Mouse (Mus musculus): ENCODE measurements around the gene Gm9945.

Gene Gm9945

DNA sequence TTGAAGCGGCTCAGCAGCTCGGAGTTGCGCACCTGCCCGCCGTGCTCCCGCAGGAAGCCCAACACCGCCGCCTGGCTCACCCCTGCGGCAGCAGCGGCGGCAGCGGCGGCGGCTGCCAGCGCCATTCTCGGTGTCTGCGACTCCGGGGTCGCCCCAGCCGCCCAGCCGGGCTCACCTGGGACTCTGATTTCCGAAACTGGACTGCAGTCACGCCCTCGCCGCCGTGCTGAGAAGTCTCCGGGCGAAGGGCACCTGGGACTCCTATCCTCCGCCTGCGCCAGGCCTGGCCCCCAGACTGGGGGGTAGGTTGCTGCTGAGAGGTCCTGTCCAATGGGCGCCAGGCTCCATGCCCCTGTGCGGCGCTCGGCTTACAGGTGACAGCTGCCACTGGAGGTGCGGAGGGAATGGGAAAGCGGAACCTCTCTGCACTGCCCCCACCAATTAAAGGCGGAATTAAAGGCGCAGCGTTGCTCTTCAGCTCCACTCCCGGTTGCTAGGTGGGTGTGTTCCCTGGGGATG, at the start of gene Gm9945, which contains the start of gene Sowaha:
TSS of gene Gm9945 (plus strand) at position 384 of the 519 bp plus-strand sequence.
TSS of gene Sowaha (minus strand) at position 492 of the 519 bp plus-strand sequence.
- no peak for DNase-seq (ENCODE audit: extremely low read depth, low read depth)

DNA sequence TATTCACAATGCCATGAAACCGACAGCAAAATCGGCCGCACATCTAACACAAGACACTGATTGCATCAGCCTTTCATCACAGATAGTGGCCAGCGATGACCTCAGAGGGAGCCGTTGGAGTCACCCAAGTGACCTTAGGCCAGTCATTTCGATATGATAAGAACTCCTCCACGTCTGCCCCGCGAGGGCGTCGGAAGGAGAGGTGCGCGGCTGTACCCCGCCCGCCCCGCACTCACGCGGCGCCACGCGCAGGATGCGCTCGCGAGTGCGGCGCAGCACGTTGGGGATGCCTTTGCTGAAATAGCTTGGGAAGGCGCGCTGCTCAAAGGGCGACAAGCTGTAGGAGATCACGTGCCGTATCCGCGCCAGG, 49.7 kb upstream of the Gm9945 start:
- DNase-seq (ENCODE audit: extremely low read depth, low read depth), result no peak

DNA sequence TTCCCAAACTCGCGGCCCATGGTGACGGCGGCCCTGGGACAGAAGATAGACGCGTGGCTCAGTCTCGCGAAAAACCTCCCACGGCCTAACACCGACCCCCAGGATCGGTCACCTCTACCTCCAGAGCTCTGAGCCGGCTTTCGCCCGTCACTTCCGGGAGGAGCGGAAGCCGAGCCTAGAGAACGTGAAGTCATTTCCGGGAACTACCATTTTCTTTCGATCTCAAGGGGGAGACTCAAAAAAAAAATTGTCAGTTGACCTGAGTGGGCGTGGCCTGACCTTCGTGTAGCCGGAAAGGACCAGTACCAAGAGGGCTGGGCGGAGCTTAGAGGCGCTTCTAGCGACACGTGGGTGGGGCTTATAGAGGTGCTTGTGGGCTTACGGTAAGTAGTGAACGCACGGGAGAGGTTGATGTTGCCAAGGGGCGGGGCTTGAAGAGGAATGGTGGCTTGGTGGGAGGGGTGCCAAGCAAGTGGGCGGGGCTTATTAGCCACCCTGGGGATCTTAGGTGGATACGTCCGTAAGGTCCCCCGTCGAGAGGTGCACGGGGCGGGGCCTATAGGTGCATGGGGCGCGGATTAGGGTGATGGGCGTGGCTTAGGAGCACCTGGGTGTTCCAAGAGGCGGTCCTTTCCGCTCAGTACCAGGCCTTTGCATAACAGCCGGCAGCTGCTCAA, 49.2 kb upstream of the Gm9945 start, which contains the start of the genes Uqcrq and Gdf9:
TSS of gene Uqcrq (minus strand) at position 162 of the 677 bp plus-strand sequence.
TSS of gene Gdf9 (plus strand) at position 354 of the 677 bp plus-strand sequence.
- peak; percentile 100 for DNase-seq (ENCODE audit: extremely low read depth, low read depth)

DNA sequence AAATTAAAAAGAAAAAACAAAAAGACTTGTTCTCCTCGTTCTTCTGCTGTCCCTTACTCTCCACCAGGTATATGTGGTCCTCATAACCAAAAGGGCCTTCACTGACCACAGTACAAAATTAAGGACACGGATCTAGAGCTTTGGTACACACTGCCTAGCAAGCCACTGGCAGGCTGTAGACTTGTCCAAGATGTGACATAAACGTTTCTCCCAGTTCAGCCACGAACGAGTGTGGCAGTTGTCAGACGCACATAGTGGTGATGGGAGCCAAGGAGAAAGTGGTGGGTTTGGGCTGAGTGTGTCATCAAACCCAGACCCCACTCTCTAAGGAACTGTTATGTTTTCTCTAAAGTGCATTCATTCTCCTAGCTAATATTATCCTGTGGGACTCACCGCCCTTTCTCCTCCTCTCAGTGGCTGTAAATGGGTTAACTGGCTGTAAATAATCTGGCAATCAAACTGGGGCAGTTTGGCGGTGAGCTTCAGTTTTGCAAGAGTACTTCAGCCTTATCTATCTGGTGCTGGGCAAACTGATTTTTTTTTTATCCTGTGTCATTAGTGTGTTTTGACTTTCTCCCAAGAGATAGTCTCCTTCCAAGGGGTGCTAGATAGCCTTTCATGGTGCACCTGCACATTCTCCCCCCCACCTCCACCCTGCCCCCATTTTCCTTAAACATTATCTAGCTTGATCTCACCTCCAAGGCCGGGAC, 48.5 kb upstream of the Gm9945 start:
- no peak for DNase-seq (ENCODE audit: extremely low read depth, low read depth)

DNA sequence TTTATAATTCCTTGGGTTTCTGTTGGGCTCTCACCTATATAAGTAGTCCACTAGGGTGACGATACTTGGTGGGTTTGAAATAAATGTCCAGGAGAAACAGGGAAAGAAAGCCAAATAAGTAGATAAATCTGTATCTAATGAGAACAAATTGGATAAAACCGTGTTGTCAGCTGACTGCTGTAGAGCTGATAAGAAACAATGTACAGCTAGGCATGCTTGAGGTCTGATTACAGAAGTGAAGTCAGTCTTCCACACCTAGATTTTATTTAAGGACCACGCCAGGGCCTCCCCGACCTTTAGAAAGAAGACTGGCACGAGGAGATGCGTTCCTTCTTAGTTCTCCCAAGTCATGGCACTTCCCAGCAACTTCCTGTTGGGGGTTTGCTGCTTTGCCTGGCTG, 46.9 kb upstream of the Gm9945 start:
- DNase-seq (ENCODE audit: extremely low read depth, low read depth), result no peak

DNA sequence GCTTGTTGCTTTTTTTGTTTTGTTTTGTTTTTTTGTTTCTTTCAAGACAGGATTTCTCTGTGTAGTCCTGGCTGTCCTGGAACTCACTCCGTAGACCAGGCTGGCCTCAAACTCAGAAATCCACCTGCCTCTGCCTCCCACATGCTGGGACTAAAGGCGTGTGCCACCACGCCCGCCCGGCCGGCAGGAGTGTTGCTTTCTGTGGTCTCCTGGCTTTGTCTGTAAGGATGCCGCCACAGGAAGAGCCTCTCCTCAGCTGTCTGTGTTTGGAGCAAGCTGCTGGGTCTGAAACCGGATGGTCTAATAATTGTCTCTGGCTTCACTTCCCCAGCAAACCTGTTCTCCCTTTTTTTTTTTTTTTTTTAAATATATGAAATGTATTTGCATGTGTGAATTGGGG, 44.5 kb upstream of the Gm9945 start:
- DNase-seq (ENCODE audit: extremely low read depth, low read depth), result no peak

DNA sequence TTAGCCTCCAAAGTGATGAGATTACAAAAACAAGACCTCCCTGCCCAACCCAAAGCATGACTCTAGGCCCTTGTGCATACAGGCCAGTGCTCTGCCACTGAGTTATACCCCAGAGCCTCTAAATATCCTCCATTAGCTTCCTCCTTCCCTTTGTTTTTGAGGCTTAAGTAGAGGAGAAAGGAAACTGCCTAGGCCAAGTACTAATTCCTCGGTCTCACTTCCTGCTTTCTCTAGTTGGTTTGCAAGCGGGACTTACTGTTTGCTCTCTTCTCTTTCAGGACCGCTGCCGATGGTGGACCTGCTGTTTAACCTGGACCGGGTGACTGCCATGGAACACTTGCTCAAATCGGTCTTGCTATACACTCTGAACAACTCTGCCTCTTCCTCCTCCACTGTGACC, 43.6 kb upstream of the Gm9945 start:
- no peak for DNase-seq (ENCODE audit: extremely low read depth, low read depth)

DNA sequence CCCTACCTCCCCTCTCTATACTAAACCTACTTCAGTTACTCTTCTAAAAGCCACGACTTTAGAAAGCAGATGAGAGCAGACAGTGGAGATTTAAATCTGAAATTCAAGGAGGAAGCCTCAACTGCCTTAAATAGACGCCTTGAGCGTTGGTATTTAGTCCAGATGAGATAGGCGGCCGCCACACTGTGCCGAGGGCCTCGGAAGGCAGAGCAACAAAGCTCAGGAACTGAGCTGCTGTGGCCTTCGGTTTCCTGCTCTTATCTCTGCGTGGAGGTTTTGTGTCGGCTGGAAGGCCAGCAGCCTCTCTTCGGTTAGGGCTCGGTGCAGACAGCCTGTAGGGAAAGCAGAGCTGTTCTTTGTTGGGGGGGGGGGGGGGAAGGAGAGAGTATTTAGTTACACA, 38.0 kb upstream of the Gm9945 start:
- peak; percentile 36 for DNase-seq (ENCODE audit: extremely low read depth, low read depth)

DNA sequence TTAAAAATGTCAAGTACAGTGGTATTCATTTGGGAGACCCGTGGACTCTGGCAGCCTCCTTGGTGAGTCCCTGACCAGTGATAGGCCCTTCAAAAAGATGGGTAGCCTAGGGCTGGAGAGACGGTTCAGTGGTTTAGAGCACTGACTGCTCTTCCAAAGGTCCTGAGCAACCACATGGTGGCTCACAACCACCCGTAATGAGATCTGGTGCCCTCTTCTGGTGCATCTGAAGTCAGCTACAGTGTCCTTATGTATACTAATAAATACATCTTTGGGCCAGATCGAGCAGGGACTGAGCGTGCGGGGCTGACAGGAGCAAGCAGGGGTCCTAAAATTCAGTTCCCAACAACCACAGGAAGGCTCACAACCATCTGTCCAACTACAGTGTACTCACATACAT, 36.1 kb upstream of the Gm9945 start:
- peak; percentile 39 for DNase-seq (ENCODE audit: extremely low read depth, low read depth)

DNA sequence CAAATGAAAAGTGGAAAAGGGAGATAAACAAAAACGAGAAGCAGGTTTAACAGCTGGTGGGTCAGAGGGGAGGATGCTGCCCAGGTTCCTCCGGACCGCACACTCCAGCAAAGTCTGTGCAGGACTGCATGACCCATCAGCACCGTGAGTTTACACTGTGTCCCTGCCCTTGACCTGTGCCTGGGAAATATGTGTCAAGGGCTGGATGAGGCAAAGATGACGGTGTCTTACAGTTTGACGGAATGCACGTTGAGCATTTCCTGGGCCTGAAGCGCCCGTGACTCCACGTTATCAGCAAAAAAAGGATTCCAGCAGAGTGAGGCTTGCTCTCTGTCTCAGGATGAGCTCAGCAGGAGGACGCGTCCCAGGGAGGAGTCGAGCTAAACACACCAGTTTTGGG, 34.4 kb upstream of the Gm9945 start:
- no peak for DNase-seq (ENCODE audit: extremely low read depth, low read depth)

DNA sequence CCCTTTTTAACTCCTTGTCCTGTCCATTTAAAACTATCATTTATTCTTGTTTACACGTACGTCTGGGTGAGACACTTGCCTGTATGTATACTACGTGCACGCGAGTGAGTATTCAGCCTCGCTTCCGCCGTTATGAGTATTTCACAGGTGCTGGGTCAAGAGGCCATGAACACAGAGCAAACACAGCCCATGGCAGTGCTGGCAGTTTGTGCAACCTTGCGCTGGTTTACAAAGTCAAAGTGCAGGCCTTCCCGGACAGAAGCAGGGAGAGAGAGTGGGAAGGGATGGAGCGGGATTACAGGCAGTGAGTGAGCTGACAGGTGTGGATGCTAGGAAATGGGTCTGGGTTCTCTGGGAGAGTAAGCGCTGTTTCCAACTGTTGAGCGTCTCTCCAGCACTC, 33.8 kb upstream of the Gm9945 start:
- no peak for DNase-seq (ENCODE audit: extremely low read depth, low read depth)

DNA sequence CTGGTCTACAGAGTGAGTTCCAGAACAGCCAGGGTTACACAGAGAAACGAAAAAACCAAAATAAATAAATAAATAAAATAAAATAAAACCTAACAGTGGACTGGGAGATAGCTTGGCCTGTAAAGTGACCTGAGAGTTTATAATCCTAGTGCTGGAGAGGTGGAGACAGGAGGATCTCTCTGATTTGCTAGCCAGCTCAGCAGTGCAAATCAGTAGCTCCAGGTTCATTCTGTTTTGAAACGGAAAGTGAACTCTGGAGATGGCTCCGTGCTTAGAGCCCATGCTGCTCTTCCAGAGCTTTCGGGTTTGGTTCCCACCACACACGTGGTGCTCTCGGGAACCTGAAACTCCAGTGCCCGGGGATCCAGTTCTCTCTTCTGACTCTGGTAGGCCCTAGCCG, 32.0 kb upstream of the Gm9945 start:
- DNase-seq (ENCODE audit: extremely low read depth, low read depth), result no peak

DNA sequence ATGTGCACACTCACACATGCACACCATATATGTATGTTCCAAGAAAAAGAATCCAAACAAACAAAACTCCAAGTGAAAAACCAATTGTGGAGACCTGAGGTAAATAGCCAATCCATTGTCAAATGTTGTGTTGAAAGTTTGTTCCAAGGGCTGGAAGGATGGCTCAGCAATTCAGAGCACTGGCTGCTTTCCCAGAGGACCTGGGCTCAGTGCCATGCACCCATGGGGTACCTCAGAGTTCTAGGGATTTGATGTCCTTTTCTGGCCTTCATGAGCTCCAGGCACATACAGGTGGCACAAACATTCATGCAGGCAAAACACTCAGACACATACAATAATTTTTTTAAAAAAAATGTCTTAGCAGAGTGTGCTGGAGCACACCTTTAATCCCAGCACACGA, 31.4 kb upstream of the Gm9945 start:
- DNase-seq (ENCODE audit: extremely low read depth, low read depth), result no peak

DNA sequence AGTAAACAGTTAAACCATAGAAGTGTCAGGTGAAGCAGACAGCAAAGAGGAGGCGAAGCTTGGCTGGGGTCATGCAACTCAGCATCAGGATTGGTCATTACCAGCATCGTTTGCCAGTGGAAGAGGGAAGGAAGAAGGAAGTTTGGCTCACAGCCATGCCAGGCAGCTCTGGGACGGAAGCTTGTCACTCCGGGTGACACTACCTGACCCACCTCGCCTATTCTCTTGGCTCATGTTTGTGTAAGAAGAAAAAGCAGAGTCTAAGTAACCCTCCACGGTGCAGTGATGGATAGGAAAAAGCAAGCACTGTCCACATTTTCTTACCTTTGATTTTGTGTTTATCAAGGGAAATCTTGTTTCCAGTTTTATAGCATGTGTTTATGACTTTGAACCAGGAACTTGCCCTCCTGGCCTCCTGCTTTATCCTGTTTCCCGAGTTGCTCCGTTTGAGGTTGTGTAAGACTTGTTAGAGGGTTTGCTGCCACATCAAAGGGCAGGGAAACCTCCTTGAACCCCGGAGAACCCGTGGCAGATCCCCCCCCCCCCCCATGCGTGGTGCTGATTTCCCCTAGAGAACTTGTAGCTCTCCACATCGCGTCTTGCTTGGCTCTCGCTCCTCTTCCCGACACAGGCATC, 29.8 kb upstream of the Gm9945 start:
- DNase-seq (ENCODE audit: extremely low read depth, low read depth), result no peak

DNA sequence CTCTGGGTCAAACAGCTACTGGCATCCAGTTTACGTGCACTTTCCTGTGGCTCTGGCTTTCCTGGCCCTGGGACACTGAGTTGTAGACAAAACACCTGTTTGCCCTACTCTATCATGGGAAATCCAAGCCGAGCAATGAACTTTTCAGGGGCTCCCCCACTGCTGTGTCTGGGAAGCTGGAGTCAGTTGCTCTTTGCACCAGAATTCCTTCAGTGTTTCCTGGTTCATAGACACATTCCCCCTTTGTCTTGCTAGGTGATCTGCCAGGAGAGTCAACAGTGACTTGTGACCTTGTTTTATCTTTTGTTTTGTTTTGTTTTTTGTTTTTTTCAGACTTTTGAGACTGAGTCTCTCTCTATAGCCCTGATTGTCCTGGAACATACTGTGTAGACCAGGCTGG, 28.6 kb upstream of the Gm9945 start:
- no peak for DNase-seq (ENCODE audit: extremely low read depth, low read depth)

DNA sequence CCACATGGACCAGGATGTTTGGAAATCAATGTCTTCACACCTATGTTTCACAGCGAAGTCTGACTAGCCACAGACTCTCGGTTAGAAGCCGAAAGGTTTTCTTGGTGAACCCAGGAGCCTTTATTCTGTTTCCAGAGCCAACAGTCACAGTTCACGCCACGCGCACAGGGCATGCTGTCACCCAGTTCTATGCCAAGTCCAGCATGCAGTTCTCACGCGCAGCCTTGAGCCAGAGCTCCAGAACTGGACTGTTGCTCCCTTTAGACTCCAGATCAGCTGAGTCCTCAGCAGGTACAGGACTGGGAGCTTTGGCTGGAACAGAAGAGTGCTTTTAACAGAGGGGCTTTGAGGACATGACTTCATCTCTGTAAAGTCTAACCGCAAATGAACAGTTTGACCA, 27.6 kb upstream of the Gm9945 start:
- DNase-seq (ENCODE audit: extremely low read depth, low read depth), result no peak

DNA sequence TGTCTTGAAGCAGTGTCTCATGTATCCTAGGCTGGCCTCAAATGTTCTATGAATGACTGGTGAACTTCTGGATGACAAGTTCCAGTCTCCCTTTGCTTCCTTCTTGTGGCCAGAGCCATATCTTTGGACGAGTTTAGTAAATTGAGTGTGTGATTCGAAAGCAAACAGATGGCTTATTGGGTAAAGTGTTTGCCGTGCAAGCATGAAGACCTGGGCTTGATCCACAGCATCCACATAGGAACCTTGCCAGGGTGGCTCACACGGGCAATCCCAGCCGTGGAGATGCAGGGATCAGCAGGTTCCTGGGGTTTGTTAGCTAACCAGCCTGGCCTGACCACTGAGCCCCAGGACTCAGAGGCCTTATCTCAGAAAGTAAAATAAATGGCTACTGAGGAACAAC, 26.9 kb upstream of the Gm9945 start:
- DNase-seq (ENCODE audit: extremely low read depth, low read depth), result no peak

DNA sequence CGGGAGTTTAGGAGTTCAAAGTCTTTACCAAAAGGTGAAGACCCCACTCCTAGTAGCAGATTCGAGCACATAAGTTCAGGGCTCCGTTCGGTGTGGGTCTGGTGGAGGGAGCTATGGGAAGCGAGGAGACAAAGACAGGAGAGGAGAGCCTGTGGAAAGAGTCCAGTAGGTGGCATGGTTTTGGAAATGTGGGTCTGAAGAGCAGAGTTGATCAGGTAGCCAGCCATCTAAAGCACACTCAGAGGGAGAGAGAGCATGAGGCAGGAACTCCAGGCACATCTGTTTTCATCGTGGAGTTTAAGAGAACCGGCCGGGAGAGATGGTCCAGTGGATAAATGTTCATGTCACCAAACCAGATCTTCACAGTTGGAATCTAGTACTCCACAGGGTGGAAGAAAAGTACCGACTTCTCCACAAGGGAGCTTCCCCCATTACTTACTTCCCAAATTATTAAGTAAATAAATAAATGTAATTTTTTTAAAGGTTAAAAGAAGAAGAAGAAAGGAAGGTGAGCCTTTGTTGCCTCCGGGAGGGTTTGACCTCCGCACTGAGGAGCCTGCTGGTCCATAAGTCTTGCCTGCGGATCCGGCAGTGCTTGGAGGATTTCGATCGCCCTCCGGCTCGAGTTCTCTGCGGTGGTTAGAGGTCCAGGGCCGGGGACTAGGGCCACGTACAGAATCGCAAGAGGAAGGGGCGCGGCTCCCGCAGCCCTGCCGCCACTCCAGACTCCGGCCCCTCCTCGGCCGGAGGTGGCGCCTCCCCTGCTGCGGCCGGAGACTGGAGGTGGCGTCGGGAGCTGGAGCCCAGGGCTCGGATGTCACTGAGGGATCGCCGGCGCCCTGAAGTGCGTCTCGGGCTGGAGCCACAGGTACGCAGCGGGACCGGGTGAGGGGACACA, 23.2 kb upstream of the Gm9945 start, which contains the start of the genes Gm10447 and Shroom1:
TSS of gene Gm10447 (minus strand) at position 637 of the 898 bp plus-strand sequence.
TSS of gene Shroom1 (plus strand) at position 732 of the 898 bp plus-strand sequence.
- DNase-seq (ENCODE audit: extremely low read depth, low read depth), result no peak

DNA sequence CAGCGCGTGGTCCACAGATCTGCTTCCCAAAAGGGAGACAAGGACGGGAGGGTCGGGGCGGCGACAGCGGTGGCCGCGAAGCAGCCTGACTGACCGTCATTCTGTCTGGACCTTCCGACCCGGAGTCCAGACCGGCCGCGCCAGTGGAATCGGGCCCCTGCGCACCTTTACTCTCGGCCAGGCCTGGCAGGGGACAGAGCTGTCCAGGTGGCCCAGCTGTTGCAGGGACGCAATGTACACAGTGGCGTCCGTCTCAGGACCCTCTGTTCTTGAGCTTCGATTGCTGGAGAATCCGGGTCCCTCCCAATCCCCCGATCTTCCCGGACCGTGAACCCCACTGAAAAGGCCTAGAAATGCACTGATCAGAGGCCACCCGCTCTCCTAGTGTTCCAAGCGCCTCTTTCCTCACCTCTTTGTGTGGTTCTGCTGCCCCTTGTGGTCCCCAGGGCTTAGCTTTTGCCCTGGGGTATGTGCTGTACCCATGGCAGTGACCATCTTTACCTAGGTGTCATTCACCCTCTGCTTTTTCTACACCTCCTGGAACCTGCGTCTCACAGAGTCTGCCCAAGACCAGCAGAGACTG, 22.5 kb upstream of the Gm9945 start:
- no peak for DNase-seq (ENCODE audit: extremely low read depth, low read depth)

DNA sequence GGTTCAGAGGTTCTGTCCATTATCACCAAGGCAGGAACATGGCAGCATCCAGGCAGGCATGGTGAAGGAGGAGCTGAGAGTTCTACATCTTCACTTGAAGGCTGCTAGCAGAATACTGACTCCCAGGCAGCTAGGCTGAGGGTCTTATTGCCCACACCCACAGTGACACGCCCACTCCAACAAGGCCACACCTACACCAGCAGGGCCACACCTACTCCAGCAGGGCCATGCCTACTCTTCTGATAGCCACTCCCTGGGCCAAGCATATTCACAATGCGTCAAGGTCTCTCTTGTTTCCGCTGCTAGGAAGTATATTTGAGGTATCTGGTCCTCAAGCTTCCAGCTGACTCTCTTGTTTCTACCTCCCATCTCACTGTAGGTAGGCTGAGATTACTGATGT, 21.0 kb upstream of the Gm9945 start:
- no peak for DNase-seq (ENCODE audit: extremely low read depth, low read depth)

DNA sequence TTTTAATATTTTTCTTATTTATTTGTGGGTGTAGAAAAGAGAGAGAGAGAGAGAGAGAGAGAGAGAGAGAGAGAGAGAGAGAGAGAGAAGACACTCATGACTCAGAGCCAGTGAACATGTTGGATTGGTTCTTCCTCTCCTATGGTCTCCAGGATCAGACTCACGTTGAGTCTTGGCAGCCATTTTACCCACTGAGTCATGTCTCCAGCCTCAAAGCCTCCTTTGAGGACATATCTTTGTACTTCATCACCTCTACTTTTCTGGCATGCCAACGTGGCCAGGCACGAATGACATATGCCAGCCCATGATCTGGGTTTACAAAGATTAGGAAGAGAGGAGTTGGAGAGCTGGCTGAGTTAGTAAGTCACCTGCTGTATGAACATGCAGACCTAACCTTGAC, 19.8 kb upstream of the Gm9945 start:
- no peak for DNase-seq (ENCODE audit: extremely low read depth, low read depth)
